Comparison of ENCODE assay signal across 8 mouse cellular contexts in genomic region chr7:130547635-130548175, GRCm38 (mm10). TPM values are rescaled to one million over a fixed set of nuclear protein-coding genes. Genes with fewer than 3 reads are reported as not detected.
DNase-seq lines count a peak whose midpoint lies in the region; ATAC-seq and TF ChIP-seq lines count a peak whose summit lies in the region.
"Had no signal": no experiment of that assay in that cellular context is flagged by ENCODE, and none has a peak within 500 bp of the region (broad histone marks: within the 10 kb centered on the region; RNA-seq: fewer than 3 reads in every experiment).

No protein-coding gene starts in this region.

- H3K9me3 ChIP-seq in lung, embryonic 16.5 days (ENCODE audit: control insufficient read depth, low read length), result no peaks in the 10 kb centered on the region
- H3K9me3 ChIP-seq in forebrain, embryonic 16.5 days (ENCODE audit: control insufficient read depth, low read length), result no peaks in the 10 kb centered on the region
- H3K9me3 ChIP-seq in liver, embryonic 14.5 days (ENCODE audit: control insufficient read depth, low read length), result no peaks in the 10 kb centered on the region
- H3K9me3 ChIP-seq in stomach, embryonic 14.5 days (ENCODE audit: control insufficient read depth, low read depth, low read length), result no peaks in the 10 kb centered on the region

- H3K9ac ChIP-seq in lung, embryonic 16.5 days (ENCODE audit: low read length), result no peak overlapping the region
- no peak overlapping the region for H3K9ac ChIP-seq in forebrain, embryonic 16.5 days (replicated peaks; ENCODE audit: low read depth, low read length)
- no peak overlapping the region for H3K9ac ChIP-seq in liver, embryonic 14.5 days (replicated peaks)
- no peak overlapping the region for H3K9ac ChIP-seq in stomach, embryonic 14.5 days (replicated peaks; ENCODE audit: low read depth, low read length)

- peaks cover 5% of the 10 kb centered on the region for H3K4me1 ChIP-seq in lung, embryonic 16.5 days (replicated peaks; ENCODE audit: control insufficient read depth, insufficient read depth, low read length)
- H3K4me1 ChIP-seq in forebrain, embryonic 16.5 days (replicated peaks; ENCODE audit: control insufficient read depth, insufficient read depth, low read length), result peaks cover 19% of the 10 kb centered on the region
- H3K4me1 ChIP-seq in liver, embryonic 14.5 days (replicated peaks; ENCODE audit: control insufficient read depth in 2 of 2, insufficient read depth in 2 of 2, low read length in 1 of 2), result peaks cover 11 to 13% of the 10 kb centered on the region in 2 experiments
- peaks cover 12% of the 10 kb centered on the region; the same call in 1 of the 2 replicates for H3K4me1 ChIP-seq in stomach, embryonic 14.5 days (ENCODE audit: control insufficient read depth, insufficient read depth, low read length)

- peaks cover 14% of the 10 kb centered on the region for H3K36me3 ChIP-seq in lung, embryonic 16.5 days (ENCODE audit: control insufficient read depth, insufficient read depth, low read length)
- no peaks in the 10 kb centered on the region; the same call in 1 of the 2 replicates for H3K36me3 ChIP-seq in forebrain, embryonic 16.5 days (ENCODE audit: control insufficient read depth, insufficient read depth)
- H3K36me3 ChIP-seq in liver, embryonic 14.5 days (replicated peaks; ENCODE audit: control insufficient read depth, insufficient read depth, low read depth), result peaks cover 23% of the 10 kb centered on the region
- H3K36me3 ChIP-seq in stomach, embryonic 14.5 days (ENCODE audit: control insufficient read depth, insufficient read depth, low read length), result peaks cover 12% of the 10 kb centered on the region; the same call in 1 of the 2 replicates

- TF ChIP-seq EP300 in liver, embryonic 14.5 days (IDR thresholded peaks at IDR 0.05; ENCODE audit: low read depth), result no peak

- no peak for TF ChIP-seq CTCF in liver, embryonic 14.5 days (IDR thresholded peaks at IDR 0.05; ENCODE audit: low read depth)

- 0 out of 2 replicates have a peak overlapping the region, but pooled peaks have one; percentile 4 for H3K4me2 ChIP-seq in lung, embryonic 16.5 days (ENCODE audit: low read depth, low read length)
- peak overlapping the region; percentile 10; the same call in 1 of the 2 replicates for H3K4me2 ChIP-seq in forebrain, embryonic 16.5 days (ENCODE audit: low read length)
- H3K4me2 ChIP-seq in liver, embryonic 14.5 days (ENCODE audit: low read depth), result peak overlapping the region; percentile 86
- peak overlapping the region; percentile 22; the same call in 1 of the 2 replicates for H3K4me2 ChIP-seq in stomach, embryonic 14.5 days (replicated peaks; ENCODE audit: low read depth, low read length)

- ATAC-seq in lung, embryonic 16.5 days (ENCODE audit: low read depth), result no peak
- ATAC-seq in forebrain, embryonic 16.5 days, result peak; percentile 3; the same call in 1 of the 2 replicates
- no peak for ATAC-seq in liver, embryonic 14.5 days (ENCODE audit: insufficient read depth)
- no peak for ATAC-seq in stomach, embryonic 14.5 days (ENCODE audit: insufficient number of reproducible peaks, insufficient read depth, low FRiP score, low read depth)

- no peak for DNase-seq in lung, postnatal 4 days
- DNase-seq in liver, embryonic 14.5 days (ENCODE audit: low read depth in 3 of 3, low spot score in 3 of 3), result no peak
- DNase-seq in layer of hippocampus, postnatal 25 days (ENCODE audit: extremely low spot score in 1 of 2, low spot score in 1 of 2), result no peak
- DNase-seq in MN1 (ENCODE audit: low spot score), result no peak

- WGBS in lung, embryonic 16.5 days, result 82% methylated on average over 12 of the region's 12 CpGs
- 85% methylated on average over 12 of the region's 12 CpGs for WGBS in forebrain, embryonic 16.5 days
- WGBS in liver, embryonic 14.5 days (ENCODE audit: insufficient replicate concordance), result 66% methylated on average over 12 of the region's 12 CpGs
- 84% methylated on average over 12 of the region's 12 CpGs for WGBS in stomach, embryonic 14.5 days

- H3K27ac ChIP-seq in lung, embryonic 16.5 days (ENCODE audit: low read length), result no peak overlapping the region
- H3K27ac ChIP-seq in forebrain, embryonic 16.5 days (ENCODE audit: low read length), result no peak overlapping the region
- H3K27ac ChIP-seq in liver, embryonic 14.5 days, result no peak overlapping the region
- peak overlapping the region; percentile 12; the same call in 1 of the 2 replicates for H3K27ac ChIP-seq in stomach, embryonic 14.5 days (ENCODE audit: low read length)
- H3K27ac ChIP-seq: macrophage had no signal

- H3K4me3 ChIP-seq in lung, embryonic 16.5 days (ENCODE audit: low read length), result peak overlapping the region; percentile 93
- peak overlapping the region; percentile 95 for H3K4me3 ChIP-seq in forebrain, embryonic 16.5 days (replicated peaks; ENCODE audit: low read length)
- peak overlapping the region in 1 of 2 experiments; percentile 93; a peak in 2 of 4 replicates for H3K4me3 ChIP-seq in liver, embryonic 14.5 days (ENCODE audit: insufficient read depth in 1 of 2, low read depth in 2 of 2, low read length in 2 of 2)
- peak overlapping the region; percentile 65 for H3K4me3 ChIP-seq in stomach, embryonic 14.5 days (ENCODE audit: low read depth, low read length)

- no peaks in the 10 kb centered on the region for H3K27me3 ChIP-seq in lung, embryonic 16.5 days (ENCODE audit: control insufficient read depth, insufficient read depth, low read depth, low read length)
- H3K27me3 ChIP-seq in forebrain, embryonic 16.5 days (replicated peaks; ENCODE audit: control insufficient read depth, insufficient read depth, low read length), result no peaks in the 10 kb centered on the region
- H3K27me3 ChIP-seq in liver, embryonic 14.5 days (ENCODE audit: control insufficient read depth, insufficient read depth, low read length), result no peaks in the 10 kb centered on the region
- no peaks in the 10 kb centered on the region for H3K27me3 ChIP-seq in stomach, embryonic 14.5 days (ENCODE audit: control insufficient read depth, insufficient read depth, low read length)

RNA-seq across cellular contexts. Expression of gene Nsmce4a, which starts 25.2 kb away (rescaled TPM):
- 131 and 141 TPM in 2 replicates for polyA plus RNA-seq in lung, embryonic 16.5 days (2015; fragmentation: Nextera tagmentation; extraction: Ambion mirVana)
- polyA plus RNA-seq in forebrain, embryonic 16.5 days (2015; fragmentation: Nextera tagmentation; extraction: Ambion mirVana), result 92.2 and 104 TPM in 2 replicates
- 31.8 and 53.2 TPM in 2 replicates for polyA plus RNA-seq in liver, embryonic 14.5 days (2012; rRNA removed)
- polyA plus RNA-seq in liver, embryonic 14.5 days (2014; fragmentation: Nextera tagmentation; extraction: Ambion mirVana), result 115 and 132 TPM in 2 replicates
- polyA plus RNA-seq in stomach, embryonic 14.5 days (2014; fragmentation: Nextera tagmentation; extraction: Ambion mirVana), result 173 and 181 TPM in 2 replicates
- total RNA-seq in layer of hippocampus, postnatal 25 days (2021), result 10 to 100 TPM; 36.3 to 36.6 TPM

RNA-seq across cellular contexts. Expression of gene Ate1, which starts 27.5 kb away (rescaled TPM):
- 64.7 and 67.1 TPM in 2 replicates for polyA plus RNA-seq in lung, embryonic 16.5 days (2015; fragmentation: Nextera tagmentation; extraction: Ambion mirVana)
- 86.3 and 95.4 TPM in 2 replicates for polyA plus RNA-seq in forebrain, embryonic 16.5 days (2015; fragmentation: Nextera tagmentation; extraction: Ambion mirVana)
- polyA plus RNA-seq in liver, embryonic 14.5 days (2012; rRNA removed), result 3.9 and 5.0 TPM in 2 replicates
- polyA plus RNA-seq in liver, embryonic 14.5 days (2014; fragmentation: Nextera tagmentation; extraction: Ambion mirVana), result 20.0 and 23.4 TPM in 2 replicates
- 69.9 and 72.8 TPM in 2 replicates for polyA plus RNA-seq in stomach, embryonic 14.5 days (2014; fragmentation: Nextera tagmentation; extraction: Ambion mirVana)
- total RNA-seq in layer of hippocampus, postnatal 25 days (2021), result 10 to 100 TPM; 65.3 to 66.7 TPM

RNA-seq across cellular contexts. Expression of gene Tacc2, which starts 29.5 kb away (rescaled TPM):
- polyA plus RNA-seq in lung, embryonic 16.5 days (2015; fragmentation: Nextera tagmentation; extraction: Ambion mirVana), result 21.7 and 24.2 TPM in 2 replicates
- 53.3 and 59.0 TPM in 2 replicates for polyA plus RNA-seq in forebrain, embryonic 16.5 days (2015; fragmentation: Nextera tagmentation; extraction: Ambion mirVana)
- polyA plus RNA-seq in liver, embryonic 14.5 days (2012; rRNA removed), result 1.6 and 2.0 TPM in 2 replicates
- 2.3 and 2.4 TPM in 2 replicates for polyA plus RNA-seq in liver, embryonic 14.5 days (2014; fragmentation: Nextera tagmentation; extraction: Ambion mirVana)
- 35.2 TPM in 2 replicates for polyA plus RNA-seq in stomach, embryonic 14.5 days (2014; fragmentation: Nextera tagmentation; extraction: Ambion mirVana)
- 10 to 100 TPM; 75.1 to 82.4 TPM for total RNA-seq in layer of hippocampus, postnatal 25 days (2021)

Comparison
In these comparisons a context has a peak if more than half of its experiments do, and no peak if none do; other contexts are left out.
1. H3K4me2 ChIP-seq: peak in every context shown above with its lines; median percentile 86 in liver, embryonic 14.5 days; 22 in stomach, embryonic 14.5 days; 10 in forebrain, embryonic 16.5 days; 4 in lung, embryonic 16.5 days.